ENCODE assay signal across 8 mouse cellular contexts in the genomic region with DNA sequence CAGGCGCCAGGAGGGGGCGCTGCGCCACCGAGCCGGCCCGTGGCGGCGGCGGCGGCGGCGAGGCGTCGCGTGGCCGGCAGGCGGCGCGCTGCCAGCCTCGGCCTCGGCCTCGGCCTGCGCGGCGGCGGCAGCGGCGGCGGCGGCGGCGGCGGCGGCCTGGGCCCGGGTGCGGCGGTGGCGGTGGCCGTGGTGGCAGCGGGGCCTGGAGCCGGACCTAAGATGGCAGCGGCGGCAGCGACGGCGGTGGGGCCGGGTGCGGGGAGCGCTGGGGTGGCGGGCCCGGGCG. TPM values are rescaled to one million over a fixed set of nuclear protein-coding genes. Genes with fewer than 3 reads are reported as not detected.
DNase-seq lines count a peak whose midpoint lies in the region; ATAC-seq and TF ChIP-seq lines count a peak whose summit lies in the region.

TSS of gene Carm1 (plus strand) at position 106 of the 286 bp plus-strand sequence.

- no peak for TF ChIP-seq CTCF in lung, adult 2 months (IDR thresholded peaks at IDR 0.05; ENCODE audit: insufficient read depth, low read length)

- H3K4me3 ChIP-seq in lung, adult 2 months (replicated peaks; ENCODE audit: extremely low read depth, low read depth, low read length), result peak within 1 kb of the TSS; percentile 86
- peak within 1 kb of the TSS; percentile 84 for H3K4me3 ChIP-seq in intestine, embryonic 15.5 days (replicated peaks)
- H3K4me3 ChIP-seq in liver, embryonic 15.5 days (replicated peaks), result peak within 1 kb of the TSS; percentile 78

- peak within 1 kb of the TSS; percentile 77 for H3K4me2 ChIP-seq in intestine, embryonic 15.5 days (replicated peaks)
- H3K4me2 ChIP-seq in liver, embryonic 15.5 days, result peak within 1 kb of the TSS; percentile 95

- no peaks in the 10 kb centered on the region for H3K36me3 ChIP-seq in intestine, embryonic 15.5 days
- peaks cover 15% of the 10 kb centered on the region for H3K36me3 ChIP-seq in liver, embryonic 15.5 days (replicated peaks)

- no peak for ATAC-seq in intestine, embryonic 15.5 days
- no peak for ATAC-seq in liver, embryonic 15.5 days (ENCODE audit: insufficient read depth)
- ATAC-seq in CD4-positive, CD25-positive, alpha-beta regulatory T cell, adult 4 months, result no peak

- no peak for DNase-seq in lung, adult 2 months
- no peak for DNase-seq in lung, postnatal 25 days (ENCODE audit: low spot score)
- no peak for DNase-seq in adrenal gland, postnatal 36 days
- no peak for DNase-seq in gastrocnemius, postnatal 14 days
- no peak for DNase-seq in kidney, adult 11 months

- TF ChIP-seq POLR2A in lung, adult 2 months (IDR thresholded peaks at IDR 0.05; ENCODE audit: borderline replicate concordance, extremely low read depth, low read depth, low read length), result no peak

- H3K4me1 ChIP-seq in lung, adult 2 months (ENCODE audit: control insufficient read depth, insufficient read depth, low read length), result no peaks in the 10 kb centered on the region; the same call in 1 of the 2 replicates
- H3K4me1 ChIP-seq in intestine, embryonic 15.5 days (replicated peaks), result peaks cover 17% of the 10 kb centered on the region
- peaks cover 45% of the 10 kb centered on the region for H3K4me1 ChIP-seq in liver, embryonic 15.5 days (replicated peaks)

- peak within 1 kb of the TSS; percentile 94 for H3K9ac ChIP-seq in intestine, embryonic 15.5 days
- peak within 1 kb of the TSS; percentile 93 for H3K9ac ChIP-seq in liver, embryonic 15.5 days

- H3K9me3 ChIP-seq in intestine, embryonic 15.5 days, result no peaks in the 10 kb centered on the region
- no peaks in the 10 kb centered on the region for H3K9me3 ChIP-seq in liver, embryonic 15.5 days (replicated peaks)

- peak within 1 kb of the TSS; percentile 97 for H3K27ac ChIP-seq in intestine, embryonic 15.5 days
- H3K27ac ChIP-seq in liver, embryonic 15.5 days (replicated peaks), result peak within 1 kb of the TSS; percentile 95

- WGBS in lung, adult 2 months, result 18% methylated on average over 45 of the region's 52 CpGs
- WGBS in intestine, embryonic 15.5 days, result under 1% methylated on average over 31 of the region's 52 CpGs
- 0% methylated on average over 27 of the region's 52 CpGs for whole genome bisulfite sequencing in liver, embryonic 15.5 days (ENCODE audit: insufficient replicate concordance)

- H3K27me3 ChIP-seq in intestine, embryonic 15.5 days (replicated peaks), result no peaks in the 10 kb centered on the region
- no peaks in the 10 kb centered on the region for H3K27me3 ChIP-seq in liver, embryonic 15.5 days

- intact Hi-C loops in gastrocnemius, postnatal 14 days (cut with DNase I; ENCODE audit: low total_unique reads), result loop anchor here (5.0 kb wide), 1 partner anchor 41 kb away; no protein-coding TSS in a partner anchor

RNA-seq across cellular contexts. Expression of gene Carm1, which starts in this region (rescaled TPM):
- 73.3 and 85.3 TPM in 2 replicates for polyA plus RNA-seq in lung, adult 2 months (2012; rRNA removed)
- 10 to 100 TPM; 42.2 to 45.0 TPM for total RNA-seq in adrenal gland, postnatal 36 days (2021)
- 10 to 100 TPM; 62.8 to 68.0 TPM for total RNA-seq in gastrocnemius, postnatal 14 days (2021)
- polyA plus RNA-seq in intestine, embryonic 15.5 days (2015; fragmentation: Nextera tagmentation; extraction: Ambion mirVana), result 41.4 and 42.2 TPM in 2 replicates
- 18.2 and 23.1 TPM in 2 replicates for polyA plus RNA-seq in liver, embryonic 15.5 days (2015; fragmentation: Nextera tagmentation; extraction: Ambion mirVana)
- 10 to 100 TPM in 1 of 2 experiments, 1 to 10 TPM in 1; 7.1 to 11.4 TPM for polyA plus RNA-seq in CD4-positive, CD25-positive, alpha-beta regulatory T cell, adult 4 months (2017; shearing (Covaris generic))
